Mouse (Mus musculus): ENCODE data around the gene Lpp. TPM values are rescaled to one million over a fixed set of nuclear protein-coding genes. Genes with fewer than 3 reads are reported as not detected.

The Lpp gene
- polyA plus RNA-seq, 1 experiment from 2014 or later, result 79.9 TPM

GRCm38 (mm10) chr16:24489516-24490285 lies 96.4 kb downstream of the Lpp start:
- DNase-seq (no peak), ATAC-seq (ENCODE audit: insufficient read depth) (no peak)
- TF ChIP-seq CTCF (IDR thresholded peaks at IDR 0.05; ENCODE audit: low read depth), result peak; percentile 24; the same call in 1 of the 2 replicates
- no peak overlapping the region for H3K9ac ChIP-seq
- H3K4me1 ChIP-seq (ENCODE audit: insufficient read depth), result peaks cover 41% of the 10 kb centered on the region
- WGBS, result 77% methylated on average over 8 of the region's 8 CpGs
- H3K27ac ChIP-seq (ENCODE audit: low read depth), result peak overlapping the region; percentile 52; the same call in 1 of the 2 replicates
- H3K4me3 ChIP-seq (ENCODE audit: low read depth, low read length), result no peak overlapping the region
- H3K4me2 ChIP-seq, result no peak overlapping the region
- no peaks in the 10 kb centered on the region for H3K27me3 ChIP-seq (ENCODE audit: insufficient read depth, low read length)
- no peaks in the 10 kb centered on the region for H3K9me3 ChIP-seq (ENCODE audit: low read depth, low read length)
- no peaks in the 10 kb centered on the region for H3K36me3 ChIP-seq (ENCODE audit: insufficient read depth)

GRCm38 (mm10) chr16:24490751-24491485 lies 97.6 kb downstream of the Lpp start:
- Histone ChIP-seq H3K4me3 (ENCODE audit: low read depth, low read length) (no peak overlapping the region), H3K27me3 (ENCODE audit: insufficient read depth, low read length) (no peaks in the 10 kb centered on the region), H3K27ac (ENCODE audit: low read depth) (peak overlapping the region; percentile 52), H3K4me1 (ENCODE audit: insufficient read depth) (peaks cover 44% of the 10 kb centered on the region), H3K36me3 (ENCODE audit: insufficient read depth) (no peaks in the 10 kb centered on the region), H3K9ac (no peak overlapping the region), H3K4me2 (peak overlapping the region; percentile 7; the same call in 1 of the 2 replicates), H3K9me3 (ENCODE audit: low read depth, low read length) (no peaks in the 10 kb centered on the region)
- 18% methylated on average over 18 of the region's 18 CpGs for WGBS
- DNase-seq, result peak; percentile 86
- no peak for TF ChIP-seq CTCF (IDR thresholded peaks at IDR 0.05; ENCODE audit: low read depth)
- ATAC-seq (ENCODE audit: insufficient read depth), result peak; percentile 91

- no peaks in the 10 kb centered on the region for H3K36me3 ChIP-seq (ENCODE audit: insufficient read depth)
- H3K27ac ChIP-seq (ENCODE audit: low read depth), result peak overlapping the region; percentile 52
- H3K4me3 ChIP-seq (ENCODE audit: low read depth, low read length), result no peak overlapping the region
- no peak for TF ChIP-seq CTCF (IDR thresholded peaks at IDR 0.05; ENCODE audit: low read depth)
- peak overlapping the region; percentile 7; the same call in 1 of the 2 replicates for H3K4me2 ChIP-seq
- H3K27me3 ChIP-seq (ENCODE audit: insufficient read depth, low read length), result no peaks in the 10 kb centered on the region
- 39% methylated on average over 2 of the region's 2 CpGs for WGBS
- no peak overlapping the region for H3K9ac ChIP-seq
- no peak for ATAC-seq (ENCODE audit: insufficient read depth)
- H3K4me1 ChIP-seq (ENCODE audit: insufficient read depth), result peaks cover 44% of the 10 kb centered on the region
- H3K9me3 ChIP-seq (ENCODE audit: low read depth, low read length), result no peaks in the 10 kb centered on the region
- DNase-seq, result no peak
Observed at GRCm38 (mm10) chr16:24491486-24491758, 98.1 kb downstream of the Lpp start.

GRCm38 (mm10) chr16:24492194-24492940 lies 99.1 kb downstream of the Lpp start:
- 55% methylated on average over 4 of the region's 4 CpGs for WGBS
- no peak overlapping the region for H3K4me2 ChIP-seq
- ATAC-seq (ENCODE audit: insufficient read depth) (peak; percentile 20; the same call in 1 of the 2 replicates), DNase-seq (peak; percentile 65)
- TF ChIP-seq CTCF (IDR thresholded peaks at IDR 0.05; ENCODE audit: low read depth), result no peak
- no peak overlapping the region for H3K9ac ChIP-seq
- no peaks in the 10 kb centered on the region for H3K9me3 ChIP-seq (ENCODE audit: low read depth, low read length)
- H3K27ac ChIP-seq (ENCODE audit: low read depth), result peak overlapping the region; percentile 52
- H3K4me3 ChIP-seq (ENCODE audit: low read depth, low read length), result no peak overlapping the region
- H3K27me3 ChIP-seq (ENCODE audit: insufficient read depth, low read length), result no peaks in the 10 kb centered on the region
- H3K4me1 ChIP-seq (ENCODE audit: insufficient read depth), result peaks cover 44% of the 10 kb centered on the region
- no peaks in the 10 kb centered on the region for H3K36me3 ChIP-seq (ENCODE audit: insufficient read depth)

GRCm38 (mm10) chr16:24494531-24494930 lies 101.2 kb downstream of the Lpp start:
- DNase-seq (peak; percentile 76), ATAC-seq (ENCODE audit: insufficient read depth) (no peak)
- Histone ChIP-seq H3K9ac (no peak overlapping the region), H3K4me1 (ENCODE audit: insufficient read depth) (peaks cover 23% of the 10 kb centered on the region), H3K4me3 (ENCODE audit: low read depth, low read length) (no peak overlapping the region), H3K9me3 (ENCODE audit: low read depth, low read length) (no peaks in the 10 kb centered on the region), H3K4me2 (no peak overlapping the region), H3K27me3 (ENCODE audit: insufficient read depth, low read length) (no peaks in the 10 kb centered on the region), H3K27ac (ENCODE audit: low read depth) (peak overlapping the region; percentile 75), H3K36me3 (ENCODE audit: insufficient read depth) (no peaks in the 10 kb centered on the region)
- no peak for TF ChIP-seq CTCF (IDR thresholded peaks at IDR 0.05; ENCODE audit: low read depth)
- WGBS, result 21% methylated on average over 6 of the region's 6 CpGs

GRCm38 (mm10) chr16:24495461-24495860 lies 102.2 kb downstream of the Lpp start:
- Histone ChIP-seq H3K27ac (ENCODE audit: low read depth) (peak overlapping the region; percentile 75; the same call in 1 of the 2 replicates), H3K4me1 (ENCODE audit: insufficient read depth) (peaks cover 19% of the 10 kb centered on the region), H3K4me3 (ENCODE audit: low read depth, low read length) (no peak overlapping the region), H3K36me3 (ENCODE audit: insufficient read depth) (no peaks in the 10 kb centered on the region), H3K4me2 (no peak overlapping the region), H3K9me3 (ENCODE audit: low read depth, low read length) (no peaks in the 10 kb centered on the region), H3K9ac (no peak overlapping the region), H3K27me3 (ENCODE audit: insufficient read depth, low read length) (no peaks in the 10 kb centered on the region)
- ATAC-seq (ENCODE audit: insufficient read depth) (no peak), DNase-seq (no peak)
- WGBS, result 83% methylated on average over 4 of the region's 4 CpGs
- no peak for TF ChIP-seq CTCF (IDR thresholded peaks at IDR 0.05; ENCODE audit: low read depth)

GRCm38 (mm10) chr16:24496635-24497034 lies 103.3 kb downstream of the Lpp start:
- 80% methylated on average over 7 of the region's 7 CpGs for WGBS
- peaks cover 14% of the 10 kb centered on the region for H3K4me1 ChIP-seq (ENCODE audit: insufficient read depth)
- H3K4me2 ChIP-seq, result no peak overlapping the region
- no peaks in the 10 kb centered on the region for H3K27me3 ChIP-seq (ENCODE audit: insufficient read depth, low read length)
- no peak for DNase-seq
- no peaks in the 10 kb centered on the region for H3K36me3 ChIP-seq (ENCODE audit: insufficient read depth)
- TF ChIP-seq CTCF (IDR thresholded peaks at IDR 0.05; ENCODE audit: low read depth), result no peak
- no peak overlapping the region for H3K4me3 ChIP-seq (ENCODE audit: low read depth, low read length)
- no peak overlapping the region for H3K27ac ChIP-seq (ENCODE audit: low read depth)
- no peaks in the 10 kb centered on the region for H3K9me3 ChIP-seq (ENCODE audit: low read depth, low read length)
- no peak overlapping the region for H3K9ac ChIP-seq
- no peak for ATAC-seq (ENCODE audit: insufficient read depth)
